Mouse (Mus musculus): ENCODE data around the gene Slc15a5.

The Slc15a5 gene

DNA sequence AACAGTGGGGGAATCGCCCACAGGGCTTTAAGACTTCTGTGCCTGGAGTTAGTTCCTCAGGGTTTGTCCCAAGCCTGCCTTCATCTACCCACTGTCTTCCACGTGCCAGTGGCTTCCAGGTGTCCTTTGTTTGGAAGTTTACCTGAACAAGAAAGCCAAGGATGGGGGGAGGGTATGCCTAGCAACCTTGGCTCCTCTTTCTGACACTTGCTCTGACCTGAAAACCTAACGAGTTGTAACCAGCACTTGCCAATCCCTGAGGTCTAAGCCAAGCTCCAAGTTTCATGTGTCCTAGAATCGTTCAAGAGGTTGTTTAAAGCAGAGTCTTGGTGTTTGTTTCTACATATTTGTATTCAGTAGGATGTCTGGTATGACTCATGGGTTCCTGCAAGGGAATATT, 116.9 kb downstream of the Slc15a5 start:
- DNase-seq (ENCODE audit: low spot score in 2 of 2): no peak

GRCm38 (mm10) chr6:137960023-137960778, 119.5 kb downstream of the Slc15a5 start:
- no peak for DNase-seq (ENCODE audit: low spot score in 2 of 2)

GRCm38 (mm10) chr6:137957630-137958029, 122.1 kb downstream of the Slc15a5 start:
- DNase-seq (ENCODE audit: low spot score in 2 of 2): no peak

GRCm38 (mm10) chr6:137956783-137957429, 122.8 kb downstream of the Slc15a5 start:
- no peak for DNase-seq (ENCODE audit: low spot score in 2 of 2)

- peak in 1 of 2 experiments; percentile 18 for DNase-seq (ENCODE audit: low spot score in 2 of 2)
These were observed 133.2 kb downstream of the Slc15a5 start for GRCm38 (mm10) chr6:137946520-137946919.

DNA sequence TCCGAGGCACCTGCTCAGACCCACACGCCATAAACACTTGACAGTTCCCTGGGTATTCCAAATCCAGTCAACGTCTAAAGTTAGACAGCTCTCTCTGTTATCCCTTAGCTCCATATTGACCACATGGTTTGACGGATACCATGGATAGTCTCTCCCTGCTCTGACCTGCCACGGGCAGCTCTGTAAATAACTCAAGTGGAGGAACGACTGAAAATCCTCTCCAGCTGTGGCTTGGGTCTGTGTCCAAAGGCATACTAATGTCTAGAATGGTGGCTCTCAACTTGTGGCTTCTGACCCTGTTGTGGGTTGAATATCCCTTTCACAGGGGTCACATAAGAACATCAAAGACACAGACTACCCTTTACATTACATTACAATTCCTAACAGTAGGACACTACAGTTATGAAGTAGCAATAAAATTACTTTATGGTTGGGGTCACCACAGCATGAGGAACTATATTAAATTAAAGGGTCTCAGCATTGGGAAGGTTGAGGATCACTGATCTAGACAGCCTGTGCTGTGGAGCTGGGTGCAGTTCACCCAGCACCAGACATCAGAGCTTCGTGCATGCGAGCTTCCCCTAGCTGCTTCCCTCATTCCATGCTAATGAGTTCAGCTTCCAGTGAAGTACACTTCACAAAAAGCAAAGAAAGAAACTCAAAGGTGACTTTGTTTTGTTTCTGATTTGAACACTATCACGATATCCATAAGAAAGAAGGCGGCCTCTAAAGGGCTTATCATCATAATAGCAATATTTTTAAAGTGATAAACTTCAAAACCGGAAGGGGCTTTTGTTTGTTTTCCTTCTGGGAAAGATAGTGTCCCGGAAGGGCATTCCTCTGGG, 139.1 kb downstream of the Slc15a5 start:
- no peak for DNase-seq (ENCODE audit: low spot score in 2 of 2)

GRCm38 (mm10) chr6:137937541-137937940, 142.2 kb downstream of the Slc15a5 start:
- DNase-seq (ENCODE audit: low spot score in 2 of 2): no peak

DNA sequence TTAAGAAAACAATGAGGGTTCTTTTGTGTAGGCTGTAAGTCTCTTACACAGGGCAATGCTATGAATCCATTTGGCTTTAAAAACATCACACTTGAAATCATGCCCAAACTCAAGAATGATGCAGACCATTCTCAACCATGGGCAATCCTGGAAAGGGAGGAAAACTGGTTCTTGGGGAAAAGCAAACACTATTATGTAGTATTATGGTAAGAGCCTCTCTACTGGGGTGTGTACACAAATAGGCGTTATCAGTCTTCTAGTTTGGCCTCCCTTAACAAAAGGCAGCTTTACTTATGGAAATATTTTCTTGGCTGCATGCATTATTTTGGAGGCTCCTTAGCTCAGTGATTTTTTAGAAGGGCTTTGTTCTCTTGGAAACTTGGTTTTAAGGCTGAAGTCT, 143.4 kb downstream of the Slc15a5 start:
- no peak for DNase-seq (ENCODE audit: low spot score in 2 of 2)

DNA sequence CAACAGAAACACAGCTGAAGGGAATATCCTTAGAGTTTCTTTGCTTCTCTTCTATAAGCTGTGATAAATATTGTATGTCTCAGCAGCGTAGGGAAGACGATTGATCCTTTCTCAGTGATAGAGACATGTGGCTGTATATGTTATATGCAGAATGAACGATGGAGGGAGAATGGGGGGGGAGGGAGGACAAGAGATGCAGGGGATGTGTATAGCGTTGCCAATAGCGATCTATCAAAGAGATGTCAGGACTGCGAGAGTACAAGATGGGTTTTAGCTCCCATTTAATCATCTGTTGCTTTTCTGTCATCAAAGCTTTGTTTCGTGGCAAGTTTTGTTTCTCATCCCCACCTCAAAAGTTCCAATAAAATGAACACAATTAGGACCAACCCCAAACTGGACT, 143.9 kb downstream of the Slc15a5 start:
- DNase-seq (ENCODE audit: low spot score in 2 of 2): no peak

DNA sequence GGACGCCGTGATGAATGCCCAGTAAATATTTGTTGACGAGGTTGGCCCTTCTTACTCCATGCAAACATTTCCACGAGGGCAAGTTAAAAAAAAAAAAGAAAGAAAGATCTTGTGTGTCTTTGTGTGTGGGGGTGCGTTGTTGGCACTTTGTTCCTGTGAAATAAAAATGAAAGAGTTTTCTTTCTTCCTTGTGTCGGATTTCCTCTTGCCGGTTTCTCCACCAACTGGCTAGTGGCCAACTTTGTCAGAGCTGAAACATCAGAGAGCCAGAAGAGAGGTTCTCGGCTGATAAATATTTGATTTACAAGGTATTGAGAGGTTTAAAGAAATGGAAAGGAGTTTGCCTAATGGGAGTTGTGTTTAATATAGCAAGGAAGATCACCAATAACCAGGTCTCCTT, 144.4 kb downstream of the Slc15a5 start:
- DNase-seq (ENCODE audit: low spot score in 2 of 2): peak in 1 of 2 experiments; percentile 16

DNA sequence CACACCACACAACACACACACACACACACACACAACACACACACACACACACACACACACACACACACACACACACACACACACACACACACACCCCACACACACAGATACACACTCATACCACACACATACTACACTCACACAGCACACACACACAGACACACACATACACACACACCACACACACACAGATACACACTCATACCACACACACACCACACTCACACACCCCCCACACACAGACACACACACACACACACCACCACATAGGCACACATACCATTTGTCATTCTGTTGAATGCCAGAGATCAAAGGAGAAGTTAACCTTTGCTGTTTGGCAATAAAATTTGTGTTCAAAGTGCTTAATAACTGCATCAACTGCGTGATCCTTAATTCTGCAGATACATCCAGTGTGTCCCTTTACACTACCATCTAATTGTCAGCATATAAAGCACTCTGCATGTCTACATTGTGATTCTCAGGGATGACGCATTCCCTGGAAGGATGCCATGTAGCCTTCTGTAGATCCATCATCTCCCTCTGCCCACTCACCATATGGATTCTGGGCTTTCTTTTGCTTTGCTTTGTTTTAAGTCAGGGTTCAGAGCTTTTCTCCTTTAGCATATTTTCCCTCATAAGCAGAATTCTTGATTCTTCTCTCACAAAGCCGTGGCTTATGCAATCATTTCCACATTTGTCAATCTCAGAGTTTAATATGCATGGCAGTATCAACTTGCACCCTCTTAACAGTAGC, 145.0 kb downstream of the Slc15a5 start:
- peak; percentile 53 to 64 for DNase-seq (ENCODE audit: low spot score in 2 of 2)

Measured in frontal cortex, postnatal 10 days (tissue).